Mouse (Mus musculus) kidney, adult 2 months (tissue): Measurements from ENCODE around the gene Gm17655.

Experiments
- CTCF ChIP-seq: fragments of 200-500 bp; conservative IDR thresholded peaks from 2 replicates; pipeline ENCODE4 v1.5.1; 2011; ENCODE audit warnings: low read depth, mild to moderate bottlenecking, control low read depth, low read length, moderate library complexity, mixed read lengths; ENCODE audit not compliant: insufficient read depth, insufficient read length
- POLR2A ChIP-seq: fragments of 200-500 bp; IDR thresholded peaks from one replicate; pipeline ENCODE4 v1.6.1; 2011; ENCODE audit warnings: low read depth, low read length, control low read depth

- TF ChIP-seq CTCF, result no peak
- no peak for TF ChIP-seq POLR2A
Measured at GRCm38 (mm10) chr5:110100921-110101631, 28.8 kb upstream of the Gm17655 start.
